In the genomic region with DNA sequence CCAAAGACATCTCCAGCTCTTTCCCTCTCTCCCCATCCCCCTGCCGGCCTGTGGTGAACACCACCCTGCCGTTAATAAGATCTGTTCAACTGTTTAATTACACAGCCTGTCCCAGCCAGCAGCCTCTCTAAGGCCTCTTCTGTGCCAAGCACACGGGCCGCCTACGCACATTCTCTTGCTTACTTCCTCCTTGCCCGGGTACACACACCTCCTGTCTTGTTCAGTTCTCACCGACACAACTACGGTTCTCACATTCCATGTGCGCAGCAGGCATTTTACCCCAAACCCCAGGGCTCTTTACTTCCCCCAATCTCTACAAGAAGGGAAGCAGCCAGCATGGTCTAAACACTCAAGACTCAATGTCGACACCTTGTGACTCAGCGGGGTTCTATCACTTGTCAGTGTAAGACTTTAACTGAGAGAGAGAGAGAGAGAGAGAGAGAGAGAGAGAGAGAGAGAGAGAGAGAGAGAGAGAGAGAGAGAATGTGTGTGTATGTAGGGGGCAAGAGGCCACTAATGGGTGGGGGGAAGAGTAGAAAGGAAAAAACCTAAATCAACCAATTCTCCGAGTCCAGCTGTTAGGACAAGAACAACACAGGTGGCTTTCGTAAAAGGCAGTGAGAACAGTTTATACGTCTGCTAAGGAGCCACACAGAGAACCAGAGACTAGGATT, we compare ENCODE assay signal across 8 mouse cellular contexts.
DNase-seq lines count a peak whose midpoint lies in the region; ATAC-seq and TF ChIP-seq lines count a peak whose summit lies in the region.

No protein-coding gene starts in this region.

- H3K4me3 ChIP-seq in heart, adult 2 months = no peak overlapping the region
- H3K4me3 ChIP-seq in midbrain, postnatal 0 days (ENCODE audit: low read depth, low read length) = no peak overlapping the region

- H3K36me3 ChIP-seq in heart, adult 2 months (ENCODE audit: control insufficient read depth, insufficient read depth, low read length) = peaks cover 51% of the 10 kb centered on the region
- H3K36me3 ChIP-seq in midbrain, postnatal 0 days (ENCODE audit: insufficient read depth, low read length) = no peaks in the 10 kb centered on the region

- H3K9me3 ChIP-seq in midbrain, postnatal 0 days (ENCODE audit: low read length) = no peaks in the 10 kb centered on the region

- peak in 1 of 2 experiments; percentile 55 for DNase-seq in heart, adult 2 months
- no peak for DNase-seq in heart, adult 9 months (ENCODE audit: low spot score in 2 of 2)
- peak; percentile 81 for DNase-seq in CD4-positive helper T cell, adult 2 months (ENCODE audit: low read depth, low spot score)
- peak; percentile 76 to 86 for DNase-seq in cerebellum, adult 18-20 months
- DNase-seq in lung, postnatal 10 days = peak; percentile 59
- no peak for DNase-seq in midbrain, postnatal 0 days (ENCODE audit: low spot score)
- DNase-seq in thymus, adult 18-20 months = no peak
- DNase-seq in retina, postnatal 1 day = no peak

- no peak for ATAC-seq in midbrain, postnatal 0 days (ENCODE audit: low FRiP score)

- peaks cover 53% of the 10 kb centered on the region for H3K4me1 ChIP-seq in heart, adult 2 months (ENCODE audit: control insufficient read depth, insufficient read depth, low read length)
- no peaks in the 10 kb centered on the region for H3K4me1 ChIP-seq in midbrain, postnatal 0 days (ENCODE audit: insufficient read depth, low read length)

- intact Hi-C loops in heart, adult 2 months (cut with DNase I) = loop anchor here (2.0 to 10.0 kb wide), 6 partner anchors 33 to 313 kb away; no protein-coding TSS in a partner anchor

- TF ChIP-seq POLR2A in heart, adult 2 months (IDR thresholded peaks at IDR 0.05; ENCODE audit: insufficient read depth, low read depth, low read length) = no peak

- TF ChIP-seq CTCF in heart, adult 2 months (IDR thresholded peaks at IDR 0.05) = 0 out of 2 replicates have a peak, but pooled peaks have one; percentile 6
- no peak for TF ChIP-seq CTCF in midbrain, postnatal 0 days (IDR thresholded peaks at IDR 0.05)

- no peaks in the 10 kb centered on the region for H3K27me3 ChIP-seq in heart, adult 2 months (ENCODE audit: control insufficient read depth, insufficient read depth, low read length)
- H3K27me3 ChIP-seq in midbrain, postnatal 0 days (ENCODE audit: insufficient read depth, low read length) = no peaks in the 10 kb centered on the region

- no peak for TF ChIP-seq EP300 in heart, adult 2 months (IDR thresholded peaks at IDR 0.05; ENCODE audit: insufficient read depth, low read depth, low read length)

- no peak overlapping the region for H3K9ac ChIP-seq in heart, adult 2 months (ENCODE audit: low read depth, low read length)
- no peak overlapping the region for H3K9ac ChIP-seq in midbrain, postnatal 0 days (replicated peaks; ENCODE audit: low read length, poor library complexity, severe bottlenecking)

- no peaks in the 10 kb centered on the region for H3K79me2 ChIP-seq in heart, adult 2 months (replicated peaks; ENCODE audit: control insufficient read depth, insufficient read depth, low read length)

- 53% methylated on average over 14 of the region's 14 CpGs for WGBS in heart, adult 2 months
- WGBS in midbrain, postnatal 0 days = 78% methylated on average over 14 of the region's 14 CpGs

- H3K4me2 ChIP-seq in midbrain, postnatal 0 days (ENCODE audit: low read depth, low read length, poor library complexity, severe bottlenecking) = no peak overlapping the region

- peak overlapping the region; percentile 88 for H3K27ac ChIP-seq in heart, adult 2 months
- no peak overlapping the region for H3K27ac ChIP-seq in midbrain, postnatal 0 days (ENCODE audit: low read depth, low read length)

Comparison
In these comparisons a context has a peak if more than half of its experiments do, and no peak if none do; other contexts are left out.
1. DNase-seq: peak in CD4-positive helper T cell, adult 2 months (single experiment), cerebellum, adult 18-20 months (2 of 2) and lung, postnatal 10 days (single experiment); none in heart, adult 9 months (0 of 2), midbrain, postnatal 0 days (single experiment), thymus, adult 18-20 months (0 of 2) and retina, postnatal 1 day (single experiment).